In the genomic region with DNA sequence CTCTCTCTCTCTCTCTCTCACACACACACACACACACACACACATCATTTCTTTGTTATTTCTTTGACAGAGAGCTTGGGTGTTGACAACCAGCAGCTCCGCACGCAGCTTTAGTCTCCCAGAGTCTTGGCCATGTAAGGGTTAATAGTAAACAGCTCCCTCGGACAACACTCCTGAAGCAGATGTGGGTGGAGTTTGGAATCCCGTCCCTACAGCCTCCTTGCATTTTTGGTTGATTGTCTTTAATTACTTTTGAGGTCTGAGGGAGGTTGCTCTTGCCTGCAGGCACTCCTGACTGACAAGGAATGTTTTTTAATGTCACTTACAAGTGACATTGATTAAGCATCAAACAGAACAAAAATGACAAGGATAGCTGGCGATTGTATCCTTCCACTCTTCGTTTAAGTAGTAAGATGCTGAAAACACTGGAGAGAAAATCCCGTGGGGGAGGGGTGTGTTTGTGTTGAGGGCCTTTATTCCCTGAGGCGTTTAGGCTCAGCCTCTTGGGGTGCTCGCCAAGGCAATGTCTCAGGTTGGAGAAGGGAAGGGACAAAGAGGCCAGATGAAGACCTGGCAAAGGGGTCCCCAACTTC, we compare ENCODE assay signal across 23 mouse cellular contexts.
DNase-seq lines count a peak whose midpoint lies in the region; ATAC-seq and TF ChIP-seq lines count a peak whose summit lies in the region.
"Had no signal": no experiment of that assay in that cellular context is flagged by ENCODE, and none has a peak within 500 bp of the region (broad histone marks: within the 10 kb centered on the region; RNA-seq: fewer than 3 reads in every experiment).

No protein-coding gene starts in this region.

- H3K36me3 ChIP-seq in forebrain, embryonic 10.5 days (replicated peaks): no peaks in the 10 kb centered on the region
- no peaks in the 10 kb centered on the region for H3K36me3 ChIP-seq in forebrain, postnatal 0 days (ENCODE audit: insufficient read depth)
- H3K36me3 ChIP-seq in embryonic facial prominence, embryonic 10.5 days (replicated peaks): no peaks in the 10 kb centered on the region
- H3K36me3 ChIP-seq in limb, embryonic 10.5 days: no peaks in the 10 kb centered on the region
- H3K36me3 ChIP-seq in liver, postnatal 0 days (replicated peaks; ENCODE audit: insufficient read depth, low read length): no peaks in the 10 kb centered on the region
- H3K36me3 ChIP-seq: heart, embryonic 10.5 days; hindbrain, embryonic 15.5 days; midbrain, embryonic 12.5 days; neural tube, embryonic 12.5 days had no signal

- H3K9me3 ChIP-seq in forebrain, embryonic 10.5 days: peaks cover 17% of the 10 kb centered on the region
- no peaks in the 10 kb centered on the region for H3K9me3 ChIP-seq in forebrain, postnatal 0 days (ENCODE audit: low read length)
- H3K9me3 ChIP-seq in embryonic facial prominence, embryonic 10.5 days: no peaks in the 10 kb centered on the region
- H3K9me3 ChIP-seq in limb, embryonic 10.5 days (replicated peaks): no peaks in the 10 kb centered on the region
- no peaks in the 10 kb centered on the region for H3K9me3 ChIP-seq in liver, postnatal 0 days (ENCODE audit: low read length)
- H3K9me3 ChIP-seq: heart, embryonic 10.5 days; hindbrain, embryonic 15.5 days; midbrain, embryonic 12.5 days; neural tube, embryonic 12.5 days had no signal

- WGBS in forebrain, embryonic 10.5 days: 2% methylated on average over 9 of the region's 9 CpGs
- WGBS in forebrain, postnatal 0 days: 9% methylated on average over 9 of the region's 9 CpGs
- WGBS in embryonic facial prominence, embryonic 10.5 days: 1% methylated on average over 9 of the region's 9 CpGs
- 1% methylated on average over 9 of the region's 9 CpGs for WGBS in limb, embryonic 10.5 days
- 2% methylated on average over 9 of the region's 9 CpGs for WGBS in liver, postnatal 0 days (ENCODE audit: insufficient replicate concordance)

- no peak for TF ChIP-seq CTCF in forebrain, postnatal 0 days (IDR thresholded peaks at IDR 0.05; ENCODE audit: low read depth)
- TF ChIP-seq CTCF in liver, postnatal 0 days (IDR thresholded peaks at IDR 0.05; ENCODE audit: low read depth): no peak

- no peak for DNase-seq in forebrain, embryonic 10.5 days (ENCODE audit: extremely low spot score, low spot score)
- no peak for DNase-seq in forebrain, postnatal 0 days
- DNase-seq in retina, postnatal 1 day: peak; percentile 48
- no peak for DNase-seq in retina, embryonic 14.5 days (ENCODE audit: low spot score)
- DNase-seq in embryonic facial prominence, embryonic 10.5 days (ENCODE audit: low spot score): no peak
- no peak for DNase-seq in limb, embryonic 10.5 days (ENCODE audit: low spot score)
- DNase-seq in liver, postnatal 0 days: no peak
- no peak for DNase-seq in cerebellum, adult 18-20 months
- DNase-seq: adrenal gland, adult 2 months; cerebellum, adult 11-12 months; cerebellum, postnatal 14 days; gastrocnemius, postnatal 10 days; heart, postnatal 4 days; kidney, adult 2 months; kidney, postnatal 10 days; thymus, adult 18-20 months; thymus, postnatal 36 days had no signal

- H3K27me3 ChIP-seq in forebrain, embryonic 10.5 days (ENCODE audit: poor library complexity, severe bottlenecking): peaks cover 98% of the 10 kb centered on the region
- H3K27me3 ChIP-seq in forebrain, postnatal 0 days (ENCODE audit: insufficient read depth, low read length): peaks cover 37% of the 10 kb centered on the region
- peaks cover 98% of the 10 kb centered on the region for H3K27me3 ChIP-seq in embryonic facial prominence, embryonic 10.5 days (replicated peaks; ENCODE audit: low read depth, poor library complexity, severe bottlenecking)
- peaks cover 86% of the 10 kb centered on the region for H3K27me3 ChIP-seq in limb, embryonic 10.5 days (ENCODE audit: low read depth, poor library complexity, severe bottlenecking)
- peaks cover 72% of the 10 kb centered on the region for H3K27me3 ChIP-seq in liver, postnatal 0 days (ENCODE audit: insufficient read depth, low read length)

- no peak for ATAC-seq in forebrain, postnatal 0 days
- ATAC-seq in liver, postnatal 0 days: no peak
- ATAC-seq: lung, postnatal 0 days had no signal

- H3K27ac ChIP-seq in forebrain, embryonic 10.5 days: peak overlapping the region; percentile 81
- H3K27ac ChIP-seq in forebrain, postnatal 0 days (ENCODE audit: low read depth, low read length): no peak overlapping the region
- H3K27ac ChIP-seq in embryonic facial prominence, embryonic 10.5 days (replicated peaks): 0 out of 2 replicates have a peak overlapping the region, but pooled peaks have one; percentile 8
- peak overlapping the region; percentile 28; the same call in 1 of the 2 replicates for H3K27ac ChIP-seq in limb, embryonic 10.5 days
- no peak overlapping the region for H3K27ac ChIP-seq in liver, postnatal 0 days (ENCODE audit: low read depth)
- H3K27ac ChIP-seq: heart, embryonic 10.5 days; hindbrain, embryonic 15.5 days; macrophage; midbrain, embryonic 12.5 days; neural tube, embryonic 12.5 days had no signal

- H3K4me2 ChIP-seq in forebrain, postnatal 0 days (ENCODE audit: low read depth): no peak overlapping the region
- H3K4me2 ChIP-seq in liver, postnatal 0 days (ENCODE audit: low read depth, low read length): no peak overlapping the region
- H3K4me2 ChIP-seq: hindbrain, embryonic 15.5 days; midbrain, embryonic 12.5 days; neural tube, embryonic 12.5 days had no signal

- H3K4me3 ChIP-seq in forebrain, embryonic 10.5 days: peak overlapping the region; percentile 23; the same call in 1 of the 2 replicates
- H3K4me3 ChIP-seq in forebrain, postnatal 0 days (ENCODE audit: low read depth, low read length): no peak overlapping the region
- H3K4me3 ChIP-seq in embryonic facial prominence, embryonic 10.5 days: 0 out of 2 replicates have a peak overlapping the region, but pooled peaks have one; percentile 11
- peak overlapping the region; percentile 21 for H3K4me3 ChIP-seq in limb, embryonic 10.5 days
- no peak overlapping the region for H3K4me3 ChIP-seq in liver, postnatal 0 days (ENCODE audit: low read depth, low read length)
- H3K4me3 ChIP-seq: heart, embryonic 10.5 days; hindbrain, embryonic 15.5 days; midbrain, embryonic 12.5 days; neural tube, embryonic 12.5 days had no signal

- no peak for TF ChIP-seq EP300 in liver, postnatal 0 days (IDR thresholded peaks at IDR 0.05; ENCODE audit: low read depth)

- peaks cover 88% of the 10 kb centered on the region for H3K4me1 ChIP-seq in forebrain, embryonic 10.5 days
- H3K4me1 ChIP-seq in forebrain, postnatal 0 days (ENCODE audit: insufficient read depth): 0 out of 2 replicates have a peak, but pooled peaks cover 5% of the 10 kb centered on the region
- peaks cover 71% of the 10 kb centered on the region for H3K4me1 ChIP-seq in embryonic facial prominence, embryonic 10.5 days
- peaks cover 78% of the 10 kb centered on the region for H3K4me1 ChIP-seq in limb, embryonic 10.5 days
- no peaks in the 10 kb centered on the region for H3K4me1 ChIP-seq in liver, postnatal 0 days (ENCODE audit: insufficient read depth)

- H3K9ac ChIP-seq in forebrain, postnatal 0 days: no peak overlapping the region
- no peak overlapping the region for H3K9ac ChIP-seq in liver, postnatal 0 days (replicated peaks)
- H3K9ac ChIP-seq: hindbrain, embryonic 15.5 days; midbrain, embryonic 12.5 days; neural tube, embryonic 12.5 days had no signal

Comparison
In these comparisons a context has a peak if more than half of its experiments do, and no peak if none do; other contexts are left out.
1. H3K27ac ChIP-seq: peak in forebrain, embryonic 10.5 days (single experiment), embryonic facial prominence, embryonic 10.5 days (single experiment) and limb, embryonic 10.5 days (single experiment); none in forebrain, postnatal 0 days (single experiment) and liver, postnatal 0 days (single experiment).
2. H3K4me3 ChIP-seq: peak in forebrain, embryonic 10.5 days (single experiment), embryonic facial prominence, embryonic 10.5 days (single experiment) and limb, embryonic 10.5 days (single experiment); none in forebrain, postnatal 0 days (single experiment) and liver, postnatal 0 days (single experiment).